Mouse (Mus musculus): ENCODE results near the gene Paqr8. TPM values are rescaled to one million over a fixed set of nuclear protein-coding genes. Genes with fewer than 3 reads are reported as not detected.

Gene Paqr8
- polyA plus RNA-seq, 1 experiment: 2.6 TPM

GRCm38 (mm10) chr1:20908541-20908940 lies 18.1 kb downstream of the Paqr8 start:
- H3K27me3 ChIP-seq (replicated peaks; ENCODE audit: control insufficient read depth, insufficient read depth, low read length): no peaks in the 10 kb centered on the region
- no peak overlapping the region for H3K27ac ChIP-seq (ENCODE audit: insufficient read depth, low read depth, low read length)
- H3K4me1 ChIP-seq (ENCODE audit: control insufficient read depth, insufficient read depth, low read length): no peaks in the 10 kb centered on the region
- DNase-seq: no peak
- no peak for TF ChIP-seq POLR2A (IDR thresholded peaks at IDR 0.05; ENCODE audit: low read depth, low read length)
- TF ChIP-seq CTCF (conservative IDR thresholded peaks at IDR 0.05; ENCODE audit: insufficient read depth, insufficient read length, low read depth, low read length): no peak
- 83% methylated on average over 4 of the region's 4 CpGs for WGBS
- no peaks in the 10 kb centered on the region for H3K36me3 ChIP-seq (ENCODE audit: control insufficient read depth, insufficient read depth, low read length)
- no peak overlapping the region for H3K4me3 ChIP-seq (ENCODE audit: insufficient read depth, low read depth, low read length)

DNA sequence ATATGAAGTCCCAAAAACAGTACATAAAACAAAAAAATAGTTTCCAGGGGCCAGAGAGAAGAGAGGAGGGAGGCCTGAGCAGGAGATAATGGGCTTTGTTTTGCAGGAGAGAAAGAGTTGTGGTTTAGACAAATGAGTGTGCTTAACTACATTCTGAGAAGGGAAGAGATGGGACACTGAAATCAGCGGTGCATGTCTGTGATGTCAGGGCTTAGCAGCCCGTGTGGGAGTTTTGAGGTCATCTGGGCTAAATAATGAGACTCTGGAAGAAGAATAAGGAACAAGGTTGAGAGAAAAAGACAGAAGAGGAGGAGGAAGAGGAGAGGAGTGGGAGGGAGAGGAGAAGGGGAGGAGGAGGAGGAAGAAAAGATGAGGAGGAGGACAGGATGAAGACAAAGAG lies 21.7 kb downstream of the Paqr8 start:
- H3K36me3 ChIP-seq (ENCODE audit: control insufficient read depth, insufficient read depth, low read length): no peaks in the 10 kb centered on the region
- no peak overlapping the region for H3K27ac ChIP-seq (ENCODE audit: insufficient read depth, low read depth, low read length)
- no peak for DNase-seq
- no peaks in the 10 kb centered on the region for H3K4me1 ChIP-seq (ENCODE audit: control insufficient read depth, insufficient read depth, low read length)
- H3K27me3 ChIP-seq (replicated peaks; ENCODE audit: control insufficient read depth, insufficient read depth, low read length): no peaks in the 10 kb centered on the region
- no peak overlapping the region for H3K4me3 ChIP-seq (ENCODE audit: insufficient read depth, low read depth, low read length)
- no peak for TF ChIP-seq POLR2A (IDR thresholded peaks at IDR 0.05; ENCODE audit: low read depth, low read length)
- no peak for TF ChIP-seq CTCF (conservative IDR thresholded peaks at IDR 0.05; ENCODE audit: insufficient read depth, insufficient read length, low read depth, low read length)
- 21% methylated on average over 2 of the region's 2 CpGs for WGBS

GRCm38 (mm10) chr1:20912527-20913171 lies 22.2 kb downstream of the Paqr8 start:
- Histone ChIP-seq H3K4me1 (ENCODE audit: control insufficient read depth, insufficient read depth, low read length) (no peaks in the 10 kb centered on the region), H3K4me3 (ENCODE audit: insufficient read depth, low read depth, low read length) (no peak overlapping the region), H3K36me3 (ENCODE audit: control insufficient read depth, insufficient read depth, low read length) (no peaks in the 10 kb centered on the region), H3K27me3 (replicated peaks; ENCODE audit: control insufficient read depth, insufficient read depth, low read length) (no peaks in the 10 kb centered on the region), H3K27ac (ENCODE audit: insufficient read depth, low read depth, low read length) (no peak overlapping the region)
- WGBS: 29% methylated on average over 13 of the region's 13 CpGs
- no peak for DNase-seq
- TF ChIP-seq POLR2A (IDR thresholded peaks at IDR 0.05; ENCODE audit: low read depth, low read length): no peak
- TF ChIP-seq CTCF (conservative IDR thresholded peaks at IDR 0.05; ENCODE audit: insufficient read depth, insufficient read length, low read depth, low read length): no peak

GRCm38 (mm10) chr1:20914769-20915168 lies 24.4 kb downstream of the Paqr8 start:
- DNase-seq: no peak
- no peak overlapping the region for H3K27ac ChIP-seq (ENCODE audit: insufficient read depth, low read depth, low read length)
- TF ChIP-seq CTCF (conservative IDR thresholded peaks at IDR 0.05; ENCODE audit: insufficient read depth, insufficient read length, low read depth, low read length): no peak
- no peak for TF ChIP-seq POLR2A (IDR thresholded peaks at IDR 0.05; ENCODE audit: low read depth, low read length)
- WGBS: 91% methylated on average over 3 of the region's 3 CpGs
- H3K27me3 ChIP-seq (replicated peaks; ENCODE audit: control insufficient read depth, insufficient read depth, low read length): no peaks in the 10 kb centered on the region
- H3K4me3 ChIP-seq (ENCODE audit: insufficient read depth, low read depth, low read length): no peak overlapping the region
- H3K36me3 ChIP-seq (ENCODE audit: control insufficient read depth, insufficient read depth, low read length): no peaks in the 10 kb centered on the region
- no peaks in the 10 kb centered on the region for H3K4me1 ChIP-seq (ENCODE audit: control insufficient read depth, insufficient read depth, low read length)

DNA sequence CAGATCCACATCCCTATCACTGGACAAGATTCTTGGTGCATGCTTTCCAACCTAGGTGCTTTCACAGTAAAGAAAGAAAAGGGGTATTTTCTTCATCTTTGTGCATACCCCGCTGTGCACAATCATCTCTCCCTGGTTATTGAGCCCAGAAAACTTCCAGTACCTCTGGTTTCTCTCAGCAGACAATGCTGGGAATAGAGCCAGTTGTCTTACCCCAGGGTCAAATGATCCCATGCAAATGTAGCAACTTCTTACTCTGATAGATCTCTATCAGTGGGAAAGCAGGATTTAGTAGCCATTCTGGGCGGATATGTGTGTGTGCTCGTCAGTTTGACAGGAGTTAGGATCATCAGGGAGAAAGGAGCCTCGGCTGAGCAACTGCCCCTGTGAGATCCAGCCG lies 25.2 kb downstream of the Paqr8 start:
- no peak overlapping the region for H3K27ac ChIP-seq (ENCODE audit: insufficient read depth, low read depth, low read length)
- TF ChIP-seq CTCF (conservative IDR thresholded peaks at IDR 0.05; ENCODE audit: insufficient read depth, insufficient read length, low read depth, low read length) (no peak), POLR2A (IDR thresholded peaks at IDR 0.05; ENCODE audit: low read depth, low read length) (no peak)
- H3K36me3 ChIP-seq (ENCODE audit: control insufficient read depth, insufficient read depth, low read length): no peaks in the 10 kb centered on the region
- H3K27me3 ChIP-seq (replicated peaks; ENCODE audit: control insufficient read depth, insufficient read depth, low read length): no peaks in the 10 kb centered on the region
- no peak overlapping the region for H3K4me3 ChIP-seq (ENCODE audit: insufficient read depth, low read depth, low read length)
- H3K4me1 ChIP-seq (ENCODE audit: control insufficient read depth, insufficient read depth, low read length): no peaks in the 10 kb centered on the region
- WGBS: 89% methylated on average over 5 of the region's 5 CpGs
- no peak for DNase-seq

DNA sequence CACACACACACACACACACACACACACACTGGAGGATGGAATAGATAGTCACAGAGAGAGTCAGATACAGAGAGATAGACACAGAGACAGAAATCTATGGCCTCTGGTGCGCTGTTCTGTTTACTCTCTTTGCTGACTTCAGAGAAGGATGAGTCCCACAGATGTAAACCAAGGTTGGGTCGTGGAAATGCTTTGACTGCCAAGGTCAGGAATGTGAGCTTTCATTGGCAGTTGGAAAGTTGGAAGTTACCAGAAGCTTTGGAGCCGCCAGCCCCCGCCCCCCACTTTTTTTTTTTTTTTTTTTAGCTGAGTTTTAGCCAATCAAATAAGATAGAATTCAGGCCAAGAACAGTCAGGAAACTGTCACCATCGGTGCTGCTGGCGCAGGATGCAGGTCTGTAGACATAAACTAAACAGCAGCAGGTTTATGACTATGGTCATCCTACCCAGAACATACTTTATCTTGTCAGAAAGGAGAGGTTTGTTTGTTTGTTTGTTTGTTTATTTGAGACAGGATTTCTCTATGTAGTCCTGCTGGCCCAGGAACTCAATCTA lies 27.2 kb downstream of the Paqr8 start:
- H3K4me1 ChIP-seq (ENCODE audit: control insufficient read depth, insufficient read depth, low read length): no peaks in the 10 kb centered on the region
- no peak for TF ChIP-seq CTCF (conservative IDR thresholded peaks at IDR 0.05; ENCODE audit: insufficient read depth, insufficient read length, low read depth, low read length)
- TF ChIP-seq POLR2A (IDR thresholded peaks at IDR 0.05; ENCODE audit: low read depth, low read length): no peak
- 80% methylated on average over 6 of the region's 6 CpGs for WGBS
- no peaks in the 10 kb centered on the region for H3K36me3 ChIP-seq (ENCODE audit: control insufficient read depth, insufficient read depth, low read length)
- H3K27ac ChIP-seq (ENCODE audit: insufficient read depth, low read depth, low read length): no peak overlapping the region
- H3K27me3 ChIP-seq (replicated peaks; ENCODE audit: control insufficient read depth, insufficient read depth, low read length): no peaks in the 10 kb centered on the region
- DNase-seq: no peak
- H3K4me3 ChIP-seq (ENCODE audit: insufficient read depth, low read depth, low read length): no peak overlapping the region

- DNase-seq: no peak
Observed at GRCm38 (mm10) chr1:20919728-20920127, 29.3 kb downstream of the Paqr8 start.

More at GRCm38 (mm10) chr1:20919728-20920127, 29.3 kb downstream of the Paqr8 start:
- Histone ChIP-seq H3K27me3 (replicated peaks; ENCODE audit: control insufficient read depth, insufficient read depth, low read length) (no peaks in the 10 kb centered on the region), H3K27ac (ENCODE audit: insufficient read depth, low read depth, low read length) (no peak overlapping the region), H3K36me3 (ENCODE audit: control insufficient read depth, insufficient read depth, low read length) (no peaks in the 10 kb centered on the region), H3K4me3 (ENCODE audit: insufficient read depth, low read depth, low read length) (no peak overlapping the region), H3K4me1 (ENCODE audit: control insufficient read depth, insufficient read depth, low read length) (no peaks in the 10 kb centered on the region)
- 98% methylated on average over 2 of the region's 2 CpGs for WGBS
- no peak for TF ChIP-seq POLR2A (IDR thresholded peaks at IDR 0.05; ENCODE audit: low read depth, low read length)
- TF ChIP-seq CTCF (conservative IDR thresholded peaks at IDR 0.05; ENCODE audit: insufficient read depth, insufficient read length, low read depth, low read length): no peak

All from kidney, adult 2 months (tissue).